Mouse (Mus musculus) ES-Bruce4 (cell line): ENCODE results near the gene 4932438H23Rik. TPM values are rescaled to one million over a fixed set of nuclear protein-coding genes. Genes with fewer than 3 reads are reported as not detected.

Source experiments
- H3K27ac ChIP-seq: 2 replicates; pipeline ENCODE4 v1.5.1; 2012; ENCODE audit warnings: low read length, inconsistent platforms; ENCODE audit not compliant: insufficient read depth
- H3K27me3 ChIP-seq: 2 replicates; pipeline ENCODE4 v1.6.1; 2012; ENCODE audit warnings: mild to moderate bottlenecking, low read length, inconsistent platforms; ENCODE audit not compliant: control insufficient read depth, poor library complexity, insufficient read depth, severe bottlenecking
- H3K36me3 ChIP-seq: 2 replicates; pipeline ENCODE4 v1.6.1; 2012; ENCODE audit warnings: inconsistent platforms, mild to moderate bottlenecking, low read length, moderate library complexity; ENCODE audit not compliant: control insufficient read depth, poor library complexity, insufficient read depth, severe bottlenecking
- H3K4me1 ChIP-seq: one replicate; pipeline ENCODE4 v1.8.1; 2011; ENCODE audit warnings: low read length; ENCODE audit not compliant: control insufficient read depth, insufficient read depth
- H3K4me3 ChIP-seq: 2 replicates; pipeline ENCODE4 v1.5.1; 2011; ENCODE audit warnings: low read depth, mild to moderate bottlenecking, low read length
- H3K9ac ChIP-seq: 2 replicates; pipeline ENCODE4 v1.6.1; 2012; ENCODE audit warnings: low read depth, mild to moderate bottlenecking, inconsistent platforms; ENCODE audit not compliant: poor library complexity, severe bottlenecking
- H3K9me3 ChIP-seq: replicated peaks from 2 replicates; pipeline ENCODE4 v1.6.1; 2012; ENCODE audit warnings: mild to moderate bottlenecking, low read length, inconsistent platforms; ENCODE audit not compliant: control insufficient read depth, poor library complexity, insufficient read depth, severe bottlenecking
- CTCF ChIP-seq: IDR thresholded peaks from one replicate; pipeline ENCODE4 v1.8.1; 2011; ENCODE audit warnings: low read depth, low read length
- EP300 ChIP-seq: IDR thresholded peaks from 2 replicates; pipeline ENCODE4 v1.6.1; 2011; ENCODE audit warnings: low read depth, low read length; ENCODE audit not compliant: insufficient read depth
- POLR2A ChIP-seq: IDR thresholded peaks from one replicate; pipeline ENCODE4 v1.8.1; 2011; ENCODE audit warnings: low read length; ENCODE audit not compliant: insufficient read depth
- polyA plus RNA-seq: library from polyadenylated mRNA; stranded (reverse); fragments of >200 nt; gene quantifications from 2 replicates; pipeline ENCODE4 v1.2.4, GENCODE M21; 2011; ENCODE audit warnings: low read depth; ENCODE audit not compliant: missing spikeins, insufficient read depth, insufficient read length

Gene 4932438H23Rik
- polyA plus RNA-seq, 1 experiment: 0.33 TPM

- Histone ChIP-seq H3K4me1 (no peaks in the 10 kb centered on the region), H3K36me3 (no peaks in the 10 kb centered on the region), H3K9ac (no peak overlapping the region), H3K4me3 (no peak overlapping the region), H3K27ac (no peak overlapping the region), H3K9me3 (no peaks in the 10 kb centered on the region), H3K27me3 (no peaks in the 10 kb centered on the region)
- TF ChIP-seq EP300 (no peak), POLR2A (no peak), CTCF (no peak)
These were observed 2.1 kb upstream of the 4932438H23Rik start for GRCm38 (mm10) chr16:91096984-91097506.

GRCm38 (mm10) chr16:91096016-91096415 lies 1.1 kb upstream of the 4932438H23Rik start:
- Histone ChIP-seq H3K36me3 (no peaks in the 10 kb centered on the region), H3K27ac (no peak overlapping the region), H3K4me3 (no peak overlapping the region), H3K9me3 (no peaks in the 10 kb centered on the region), H3K9ac (no peak overlapping the region), H3K4me1 (no peaks in the 10 kb centered on the region), H3K27me3 (no peaks in the 10 kb centered on the region)
- TF ChIP-seq CTCF: no peak
- TF ChIP-seq EP300: no peak
- no peak for TF ChIP-seq POLR2A

GRCm38 (mm10) chr16:91086642-91087306 lies 8.1 kb downstream of the 4932438H23Rik start:
- no peaks in the 10 kb centered on the region for H3K4me1 ChIP-seq
- no peaks in the 10 kb centered on the region for H3K27me3 ChIP-seq
- H3K36me3 ChIP-seq: no peaks in the 10 kb centered on the region
- TF ChIP-seq CTCF: no peak
- no peak for TF ChIP-seq EP300
- H3K9me3 ChIP-seq: no peaks in the 10 kb centered on the region
- H3K4me3 ChIP-seq: no peak overlapping the region
- H3K9ac ChIP-seq: no peak overlapping the region
- no peak overlapping the region for H3K27ac ChIP-seq

- H3K27ac ChIP-seq: no peak overlapping the region
- H3K27me3 ChIP-seq: no peaks in the 10 kb centered on the region
- H3K9ac ChIP-seq: no peak overlapping the region
- no peaks in the 10 kb centered on the region for H3K4me1 ChIP-seq
- H3K4me3 ChIP-seq: no peak overlapping the region
- TF ChIP-seq EP300 (no peak), POLR2A (no peak), CTCF (no peak)
- no peaks in the 10 kb centered on the region for H3K36me3 ChIP-seq
- no peaks in the 10 kb centered on the region for H3K9me3 ChIP-seq
These were observed 9.6 kb downstream of the 4932438H23Rik start for GRCm38 (mm10) chr16:91085239-91085825.

GRCm38 (mm10) chr16:91084307-91085238 lies 10.3 kb downstream of the 4932438H23Rik start:
- no peak overlapping the region for H3K27ac ChIP-seq
- no peak for TF ChIP-seq CTCF
- no peak for TF ChIP-seq POLR2A
- no peak for TF ChIP-seq EP300
- H3K9ac ChIP-seq: no peak overlapping the region
- H3K27me3 ChIP-seq: no peaks in the 10 kb centered on the region
- no peaks in the 10 kb centered on the region for H3K9me3 ChIP-seq
- no peak overlapping the region for H3K4me3 ChIP-seq
- H3K4me1 ChIP-seq: no peaks in the 10 kb centered on the region
- H3K36me3 ChIP-seq: no peaks in the 10 kb centered on the region
